Mouse (Mus musculus) neural tube, embryonic 11.5 days (tissue): ENCODE data around the gene Ywhag. TPM values are rescaled to one million over a fixed set of nuclear protein-coding genes. Genes with fewer than 3 reads are reported as not detected.

ENCODE experiments used
- polyA plus RNA-seq: library from polyadenylated mRNA; unstranded; fragments of >200 nt; fragmentation: Nextera tagmentation; extraction: Ambion mirVana; gene quantifications from 2 replicates; pipeline ENCODE4 v1.2.1, GENCODE M21; 2014

The Ywhag gene
- polyA plus RNA-seq, 1 experiment from 2014 or later, result 196 TPM

Other genes starting within 250 kb of the Ywhag start
- 59.4 and 63.0 TPM in 2 replicates for gene Tmem120a, start 190.2 kb downstream of the Ywhag start, polyA plus RNA-seq
- 0.24 TPM in 1 of 2 replicates, not detected in the other for gene Styxl1, start 156.2 kb downstream of the Ywhag start, polyA plus RNA-seq
- gene Mdh2, start 156.1 kb downstream of the Ywhag start, polyA plus RNA-seq, result 602 and 630 TPM in 2 replicates
- 22.9 and 25.5 TPM in 2 replicates for gene Srrm3, start 127.7 kb downstream of the Ywhag start, polyA plus RNA-seq
- 28.9 and 30.5 TPM in 2 replicates for gene Hspb1, start 46.7 kb downstream of the Ywhag start, polyA plus RNA-seq
- gene Ssc4d, start 39.9 kb upstream of the Ywhag start, polyA plus RNA-seq, result 1.8 TPM in 2 replicates
- gene Zp3, start 45.5 kb upstream of the Ywhag start, polyA plus RNA-seq, result not detected in 2 replicates
- 31.4 and 31.8 TPM in 2 replicates for gene Dtx2, start 60.2 kb upstream of the Ywhag start, polyA plus RNA-seq
- 0.31 and 0.47 TPM in 2 replicates for gene Upk3b, start 103.9 kb upstream of the Ywhag start, polyA plus RNA-seq
- gene Upk3bl, start 119.9 kb upstream of the Ywhag start, polyA plus RNA-seq, result 3.1 and 4.4 TPM in 2 replicates
- gene Rasa4, start 149.3 kb upstream of the Ywhag start, polyA plus RNA-seq, result 4.7 and 4.9 TPM in 2 replicates
- gene Polr2j, start 182.0 kb upstream of the Ywhag start, polyA plus RNA-seq, result 236 and 251 TPM in 2 replicates
- gene Lrwd1, start 201.5 kb upstream of the Ywhag start, polyA plus RNA-seq, result 40.5 and 45.3 TPM in 2 replicates
- 21.1 and 25.9 TPM in 2 replicates for gene Alkbh4, start 201.5 kb upstream of the Ywhag start, polyA plus RNA-seq
- gene Orai2, start 236.1 kb upstream of the Ywhag start, polyA plus RNA-seq, result 7.6 and 10.6 TPM in 2 replicates